Mouse (Mus musculus) megakaryocyte, embryonic 14.5 days (primary cell): ENCODE data around the gene Grap. TPM values are rescaled to one million over a fixed set of nuclear protein-coding genes. Genes with fewer than 3 reads are reported as not detected.

ENCODE experiments used
- H3K27me3 ChIP-seq: replicated peaks from 2 replicates; pipeline ENCODE3; 2012; ENCODE audit warnings: inconsistent platforms
- H3K36me3 ChIP-seq: replicated peaks from 2 replicates; pipeline ENCODE3; 2012; ENCODE audit warnings: low read length, inconsistent platforms, mixed read lengths
- H3K4me1 ChIP-seq: 2 replicates; pipeline ENCODE4 v1.6.1; 2012; ENCODE audit warnings: inconsistent platforms
- H3K4me3 ChIP-seq: replicated peaks from 2 replicates; pipeline ENCODE3; 2012; ENCODE audit warnings: moderate library complexity, mild to moderate bottlenecking, inconsistent platforms
- H3K9me3 ChIP-seq: 2 replicates; pipeline ENCODE4 v1.6.1; 2012; ENCODE audit warnings: inconsistent platforms
- FLI1 ChIP-seq: IDR thresholded peaks from 2 replicates; pipeline ENCODE4 v1.6.1; 2012; ENCODE audit warnings: low read length, inconsistent platforms, mixed read lengths
- GATA1 ChIP-seq: IDR thresholded peaks from 3 replicates; pipeline ENCODE4 v1.6.1; 2012; ENCODE audit warnings: mixed read lengths, low read length, inconsistent platforms, borderline replicate concordance
- polyA plus RNA-seq: library from polyadenylated mRNA; stranded (reverse); fragments of >175 nt; gene quantifications from 2 replicates; pipeline ENCODE4 v1.2.3, GENCODE M21; 2012; ENCODE audit warnings: low replicate concordance; ENCODE audit not compliant: insufficient read depth

Gene Grap
- polyA plus RNA-seq, 1 experiment, result 14.2 TPM

DNA sequence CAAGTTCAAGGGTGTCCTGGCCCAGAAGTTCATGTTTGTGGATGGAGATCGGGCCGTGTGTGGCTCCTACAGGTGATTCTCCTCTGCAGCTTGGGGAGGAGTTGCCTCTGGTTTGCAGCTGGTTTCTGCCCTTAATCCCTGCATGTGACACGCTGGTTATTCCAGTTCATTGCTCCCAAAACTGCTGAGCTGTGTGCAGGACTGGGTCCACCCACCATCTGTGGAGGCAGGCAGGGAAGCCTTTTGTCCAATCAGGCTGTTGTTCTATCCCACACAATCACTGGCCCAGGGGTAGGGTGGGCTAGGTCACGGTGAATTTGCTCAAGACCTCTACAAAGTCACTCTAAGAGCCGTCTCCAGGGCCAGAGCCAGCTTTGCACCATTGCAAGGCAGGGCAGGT, 48.6 kb downstream of the Grap start:
- Histone ChIP-seq H3K36me3 (peaks cover 92% of the 10 kb centered on the region), H3K27me3 (peaks cover 93% of the 10 kb centered on the region), H3K4me3 (no peak overlapping the region), H3K9me3 (no peaks in the 10 kb centered on the region), H3K4me1 (peaks cover 35% of the 10 kb centered on the region)
- TF ChIP-seq FLI1 (no peak), GATA1 (no peak)

DNA sequence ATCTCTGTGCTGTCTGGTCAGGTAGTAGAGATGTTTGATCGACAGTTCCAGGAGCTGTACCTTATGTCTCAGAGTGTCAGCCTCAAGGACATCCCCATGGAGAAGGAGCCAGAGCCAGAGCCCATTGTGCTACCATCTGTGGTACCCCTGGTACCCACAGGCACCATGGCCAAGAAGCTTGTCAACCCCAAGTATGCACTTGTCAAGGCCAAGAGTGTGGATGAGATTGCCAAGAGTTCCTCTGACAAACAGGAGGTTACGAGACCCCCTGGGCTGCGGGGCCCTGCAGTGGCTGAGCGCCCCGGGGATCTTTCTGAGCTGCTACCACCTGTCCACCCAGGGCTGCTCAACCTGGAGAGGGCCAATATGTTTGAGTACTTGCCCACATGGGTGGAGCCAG, 49.4 kb downstream of the Grap start:
- H3K27me3 ChIP-seq, result peaks cover 94% of the 10 kb centered on the region
- TF ChIP-seq GATA1 (no peak), FLI1 (no peak)
- H3K4me1 ChIP-seq, result peaks cover 41% of the 10 kb centered on the region
- H3K4me3 ChIP-seq, result no peak overlapping the region
- H3K36me3 ChIP-seq, result peaks cover 92% of the 10 kb centered on the region
- no peaks in the 10 kb centered on the region for H3K9me3 ChIP-seq

GRCm38 (mm10) chr11:61705581-61705980, 52.5 kb downstream of the Grap start:
- peaks cover 30% of the 10 kb centered on the region for H3K4me1 ChIP-seq
- no peak overlapping the region for H3K4me3 ChIP-seq
- H3K27me3 ChIP-seq, result peaks cover 96% of the 10 kb centered on the region
- TF ChIP-seq GATA1, result no peak
- no peak for TF ChIP-seq FLI1
- no peaks in the 10 kb centered on the region for H3K9me3 ChIP-seq
- peaks cover 76% of the 10 kb centered on the region for H3K36me3 ChIP-seq

DNA sequence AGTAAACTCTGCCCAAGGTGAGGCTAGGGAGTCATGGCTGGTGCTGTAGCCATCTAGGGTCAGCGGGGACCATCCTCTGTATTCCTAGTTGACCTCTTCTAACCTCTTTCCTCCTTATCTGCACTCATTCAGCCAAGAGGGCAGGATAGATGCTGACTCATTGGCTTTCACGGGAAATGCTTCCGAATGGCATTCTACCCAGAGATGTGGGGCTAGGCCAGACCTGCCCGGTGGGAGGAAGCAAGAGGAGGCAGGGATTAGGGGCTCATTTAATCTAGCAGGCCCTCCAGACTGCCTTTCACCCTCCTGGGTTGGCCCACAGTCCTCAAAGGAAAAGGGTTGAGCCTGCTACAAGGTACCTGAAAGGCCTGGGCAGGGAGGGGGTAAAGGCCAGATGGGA, 53.2 kb downstream of the Grap start:
- Histone ChIP-seq H3K27me3 (peaks cover 96% of the 10 kb centered on the region), H3K9me3 (no peaks in the 10 kb centered on the region), H3K4me1 (peaks cover 30% of the 10 kb centered on the region), H3K36me3 (peaks cover 70% of the 10 kb centered on the region), H3K4me3 (no peak overlapping the region)
- TF ChIP-seq GATA1 (no peak), FLI1 (no peak)

DNA sequence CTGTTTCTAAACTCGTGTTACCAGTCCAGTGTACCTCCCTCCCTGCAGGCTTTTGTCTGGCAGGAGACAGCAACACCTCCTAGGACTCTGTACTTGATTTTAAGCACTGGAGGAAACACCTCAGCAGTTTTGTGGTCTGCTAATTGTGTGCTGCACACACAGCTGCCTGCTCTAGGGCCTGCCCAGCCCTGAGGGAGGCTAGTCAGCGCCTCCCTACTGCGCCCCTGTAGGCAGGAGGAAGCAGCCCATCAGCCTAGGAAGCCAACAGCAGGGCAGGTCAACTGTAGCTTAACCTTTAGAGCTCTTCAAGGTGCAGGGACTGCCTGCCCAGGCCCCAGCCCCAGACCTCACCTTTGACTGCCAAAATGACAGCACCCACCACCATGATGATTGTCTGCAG, 55.9 kb downstream of the Grap start:
- no peak for TF ChIP-seq GATA1
- TF ChIP-seq FLI1, result no peak
- Histone ChIP-seq H3K9me3 (no peaks in the 10 kb centered on the region), H3K36me3 (peaks cover 43% of the 10 kb centered on the region), H3K27me3 (peaks cover 97% of the 10 kb centered on the region), H3K4me1 (peaks cover 35% of the 10 kb centered on the region), H3K4me3 (no peak overlapping the region)

- Histone ChIP-seq H3K4me1 (peaks cover 19% of the 10 kb centered on the region; the same call in 1 of the 2 replicates), H3K36me3 (peaks cover 6% of the 10 kb centered on the region), H3K4me3 (no peak overlapping the region), H3K9me3 (no peaks in the 10 kb centered on the region), H3K27me3 (peaks cover 94% of the 10 kb centered on the region)
- TF ChIP-seq GATA1, result no peak
- TF ChIP-seq FLI1, result no peak
Measured at GRCm38 (mm10) chr11:61713157-61713855, 60.2 kb downstream of the Grap start.

DNA sequence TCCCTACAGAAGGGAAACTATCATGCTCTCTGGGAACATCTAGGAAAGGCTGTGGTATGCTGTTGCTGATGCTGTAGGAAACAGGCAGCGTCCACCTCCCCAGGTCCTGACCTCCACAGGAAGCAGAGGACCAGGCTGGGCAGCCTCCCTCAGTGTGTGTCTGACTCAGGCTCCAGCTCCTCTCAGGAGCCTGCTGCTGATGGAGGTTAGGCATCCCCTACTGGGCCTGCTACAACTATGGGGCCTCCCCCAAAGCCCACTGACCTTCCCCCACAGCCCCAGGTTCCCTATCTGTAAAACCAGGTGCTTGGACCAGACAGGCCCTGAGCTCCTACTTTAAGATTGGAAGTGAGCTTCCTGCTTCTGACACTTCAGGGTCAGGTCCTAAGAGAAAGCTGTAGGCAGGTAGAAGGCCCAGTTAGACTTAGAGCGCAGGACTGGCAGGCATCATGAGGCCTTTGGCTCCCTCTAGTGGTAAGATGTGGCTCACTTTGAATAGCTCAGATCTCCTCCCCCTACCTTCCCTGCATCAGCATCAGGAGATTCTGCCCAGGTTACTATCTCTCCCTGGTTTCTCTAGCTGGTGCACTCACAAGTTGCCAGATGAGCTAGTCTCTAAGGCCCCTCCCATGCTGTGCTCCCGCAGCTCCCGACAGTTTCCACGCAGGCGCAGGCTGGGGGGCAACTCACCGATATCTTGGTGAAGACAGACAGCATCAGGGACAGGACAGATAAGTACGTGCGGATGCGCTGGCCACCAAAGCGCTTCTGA, 61.5 kb downstream of the Grap start:
- peaks cover 92% of the 10 kb centered on the region for H3K27me3 ChIP-seq
- H3K4me3 ChIP-seq, result no peak overlapping the region
- H3K9me3 ChIP-seq, result no peaks in the 10 kb centered on the region
- H3K36me3 ChIP-seq, result no peaks in the 10 kb centered on the region
- H3K4me1 ChIP-seq, result peaks cover 11% of the 10 kb centered on the region; the same call in 1 of the 2 replicates
- TF ChIP-seq FLI1 (no peak), GATA1 (no peak)

GRCm38 (mm10) chr11:61715130-61715529, 62.1 kb downstream of the Grap start:
- TF ChIP-seq FLI1 (no peak), GATA1 (no peak)
- Histone ChIP-seq H3K36me3 (no peaks in the 10 kb centered on the region), H3K4me1 (peaks cover 11% of the 10 kb centered on the region; the same call in 1 of the 2 replicates), H3K4me3 (no peak overlapping the region), H3K27me3 (peaks cover 92% of the 10 kb centered on the region), H3K9me3 (no peaks in the 10 kb centered on the region)

- TF ChIP-seq GATA1 (no peak), FLI1 (no peak)
- H3K36me3 ChIP-seq, result no peaks in the 10 kb centered on the region
- peaks cover 92% of the 10 kb centered on the region for H3K27me3 ChIP-seq
- H3K9me3 ChIP-seq, result no peaks in the 10 kb centered on the region
- peaks cover 11% of the 10 kb centered on the region; the same call in 1 of the 2 replicates for H3K4me1 ChIP-seq
- H3K4me3 ChIP-seq, result no peak overlapping the region
Measured at GRCm38 (mm10) chr11:61717990-61718389, 64.9 kb downstream of the Grap start.

GRCm38 (mm10) chr11:61719387-61719786, 66.3 kb downstream of the Grap start:
- no peaks in the 10 kb centered on the region for H3K36me3 ChIP-seq
- H3K4me3 ChIP-seq, result no peak overlapping the region
- no peak for TF ChIP-seq GATA1
- TF ChIP-seq FLI1, result no peak

DNA sequence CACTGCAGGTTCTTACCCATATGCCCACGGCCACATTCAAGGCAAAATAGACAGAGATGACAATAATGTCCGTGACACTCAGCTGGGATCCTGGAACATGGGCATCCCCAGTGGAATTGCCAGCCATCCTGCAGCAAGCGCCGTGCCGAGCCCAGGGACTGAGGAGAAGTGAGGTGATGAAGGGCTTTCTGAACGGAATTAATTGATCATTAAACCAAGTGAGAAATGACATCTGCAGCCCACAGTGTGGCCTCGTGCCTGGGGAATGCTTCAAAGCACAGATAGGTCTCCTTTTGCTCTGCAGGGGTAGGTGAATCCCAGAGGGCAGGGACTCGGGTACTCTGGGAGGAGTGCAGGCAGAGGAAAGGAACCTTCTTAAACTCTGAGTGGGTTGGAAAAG, 66.8 kb downstream of the Grap start:
- no peaks in the 10 kb centered on the region for H3K9me3 ChIP-seq
- TF ChIP-seq GATA1 (no peak), FLI1 (no peak)
- H3K36me3 ChIP-seq, result no peaks in the 10 kb centered on the region
- H3K4me1 ChIP-seq, result peaks cover 3% of the 10 kb centered on the region; the same call in 1 of the 2 replicates
- no peak overlapping the region for H3K4me3 ChIP-seq
- H3K27me3 ChIP-seq, result peaks cover 88% of the 10 kb centered on the region

More at GRCm38 (mm10) chr11:61719387-61719786, 66.3 kb downstream of the Grap start:
- Histone ChIP-seq H3K4me1 (peaks cover 5% of the 10 kb centered on the region; the same call in 1 of the 2 replicates), H3K9me3 (no peaks in the 10 kb centered on the region), H3K27me3 (peaks cover 89% of the 10 kb centered on the region)
